Mouse (Mus musculus) adrenal gland, adult (tissue): ENCODE data around the gene Npl.
"Not testable (repeated sequence)": the region's sequence is repeated elsewhere in the genome, so short reads cannot be mapped to it uniquely, and the experiment has no call there.

Source experiments
- DNase-seq, 2 experiments: peaks; one replicate each; pipeline ENCODE4 v3.0.0; 2022 to 2023; ENCODE audit warnings: low spot score in 1 of 2; ENCODE audit not compliant: inconsistent age in 2 of 2

Gene Npl

GRCm38 (mm10) chr1:153489540-153489939, 60.3 kb downstream of the Npl start:
- no peak for DNase-seq

- DNase-seq, result peak in 1 of 2 experiments; percentile 54
These were observed 60.7 kb downstream of the Npl start for GRCm38 (mm10) chr1:153489132-153489531.

GRCm38 (mm10) chr1:153487500-153487879, 62.4 kb downstream of the Npl start, which contains the start of gene Dhx9:
Gene Dhx9, minus strand, starts transcription at chr1:153487660.
- peak; percentile 99 for DNase-seq

GRCm38 (mm10) chr1:153486767-153487499, 62.9 kb downstream of the Npl start:
- peak; percentile 66 to 88 for DNase-seq

- not testable (repeated sequence) for DNase-seq
These were observed 63.7 kb downstream of the Npl start for GRCm38 (mm10) chr1:153486120-153486519.

- DNase-seq, result peak in 1 of 2 experiments; percentile 46
These were observed 64.5 kb downstream of the Npl start for GRCm38 (mm10) chr1:153485201-153485796.

- no peak for DNase-seq
These were observed 68.8 kb downstream of the Npl start for GRCm38 (mm10) chr1:153481025-153481412.

- peak; percentile 59 to 90 for DNase-seq
These were observed 69.3 kb downstream of the Npl start for GRCm38 (mm10) chr1:153480386-153481024.

GRCm38 (mm10) chr1:153479296-153479695, 70.5 kb downstream of the Npl start:
- DNase-seq, result no peak

GRCm38 (mm10) chr1:153461796-153462195, 88.0 kb downstream of the Npl start:
- DNase-seq, result peak; percentile 29 to 81

GRCm38 (mm10) chr1:153456137-153456536, 93.7 kb downstream of the Npl start:
- no peak for DNase-seq

GRCm38 (mm10) chr1:153453146-153453642, 96.7 kb downstream of the Npl start:
- no peak for DNase-seq
